In genomic region chr14:103702516-103702915, GRCm38 (mm10) we compare ENCODE assay signal across 18 mouse cellular contexts.
"Had no signal": no experiment of that assay in that cellular context is flagged by ENCODE, and none has a peak within 500 bp of the region (broad histone marks: within the 10 kb centered on the region; RNA-seq: fewer than 3 reads in every experiment).

No protein-coding gene starts in this region.

- H3K27ac ChIP-seq: lung, embryonic 15.5 days; macrophage; midbrain, embryonic 13.5 days; midbrain, embryonic 15.5 days; neural tube, embryonic 12.5 days; stomach, embryonic 15.5 days; stomach, postnatal 0 days had no signal

- ATAC-seq: liver, postnatal 0 days; lung, postnatal 0 days; midbrain, embryonic 13.5 days; midbrain, embryonic 15.5 days had no signal

- H3K36me3 ChIP-seq: lung, embryonic 15.5 days; stomach, embryonic 15.5 days had no signal

- H3K27me3 ChIP-seq: lung, embryonic 15.5 days; megakaryocyte, embryonic 14.5 days; midbrain, embryonic 13.5 days; midbrain, embryonic 15.5 days; neural tube, embryonic 12.5 days; stomach, embryonic 15.5 days had no signal

- H3K4me2 ChIP-seq: lung, embryonic 15.5 days; midbrain, embryonic 11.5 days; midbrain, embryonic 13.5 days; midbrain, embryonic 15.5 days; neural tube, embryonic 12.5 days; stomach, embryonic 15.5 days had no signal

- H3K4me3 ChIP-seq: lung, embryonic 15.5 days; megakaryocyte, embryonic 14.5 days; midbrain, embryonic 13.5 days; midbrain, embryonic 15.5 days; neural tube, embryonic 12.5 days; stomach, embryonic 15.5 days had no signal

- H3K9ac ChIP-seq: liver, postnatal 0 days; lung, embryonic 15.5 days; midbrain, embryonic 13.5 days; midbrain, embryonic 15.5 days; neural tube, embryonic 12.5 days; stomach, embryonic 15.5 days had no signal

- H3K4me1 ChIP-seq: lung, embryonic 15.5 days; megakaryocyte, embryonic 14.5 days; midbrain, embryonic 15.5 days; neural tube, embryonic 12.5 days; stomach, embryonic 15.5 days had no signal

- H3K9me3 ChIP-seq: lung, embryonic 15.5 days; megakaryocyte, embryonic 14.5 days; midbrain, embryonic 13.5 days; midbrain, embryonic 15.5 days; neural tube, embryonic 12.5 days; stomach, embryonic 15.5 days had no signal

- DNase-seq: liver, postnatal 0 days; lung, adult 2 months; lung, postnatal 14 days; lung, postnatal 36 days; right cerebral cortex, postnatal 14 days; thymus, adult 2 months; thymus, postnatal 25 days; thymus, postnatal 4 days had no signal
